Comparison of ENCODE assay signal across 21 mouse cellular contexts in genomic region chr14:101737501-101737900, GRCm38 (mm10). TPM values are rescaled to one million over a fixed set of nuclear protein-coding genes. Genes with fewer than 3 reads are reported as not detected.
DNase-seq lines count a peak whose midpoint lies in the region.
"Had no signal": no experiment of that assay in that cellular context is flagged by ENCODE, and none has a peak within 500 bp of the region (broad histone marks: within the 10 kb centered on the region; RNA-seq: fewer than 3 reads in every experiment).

No protein-coding gene starts in this region.

- intact Hi-C loops in left cerebral cortex, postnatal 4 days (cut with DNase I): no loop called here

- peak; percentile 30 for DNase-seq in ES-CJ7 (ENCODE audit: low read depth, low spot score)
- DNase-seq in R1 (ENCODE audit: low read depth, low spot score): peak; percentile 87
- peak; percentile 75 for DNase-seq in ZHBTc4 (ENCODE audit: low read depth, low spot score)
- no peak for DNase-seq in left cerebral cortex, postnatal 4 days
- DNase-seq in lung, adult 18-20 months: no peak
- DNase-seq in adrenal gland, postnatal 25 days: no peak
- DNase-seq: adrenal gland, adult 2 months; adrenal gland, adult 8-10 months; adrenal gland, postnatal 10 days; adrenal gland, postnatal 14 days; adrenal gland, postnatal 36 days; B cell, adult 2 months; cerebellum, adult 11 months; cerebellum, adult 11-12 months; cerebellum, adult 18-20 months; cerebellum, adult 2 months; cerebellum, adult 8-10 months; cerebellum, adult 9-10 months; cerebellum, adult 9-11 months had no signal

RNA-seq across cellular contexts. Expression of gene Lmo7, which starts 7.7 kb away (rescaled TPM):
- 10 to 100 TPM; 90.3 to 97.8 TPM for total RNA-seq in left cerebral cortex, postnatal 4 days (2021)
- 15.1 and 15.3 TPM in 2 replicates for total RNA-seq in adrenal gland, postnatal 25 days (2021)
- total RNA-seq: MEL had no signal

RNA-seq across cellular contexts. Expression of gene Gm9922, which starts 7.9 kb away (rescaled TPM):
- 1 to 10 TPM in 1 of 2 experiments, not detected in 1; 1.0 TPM for total RNA-seq in left cerebral cortex, postnatal 4 days (2021)
- 2.6 and 4.3 TPM in 2 replicates for total RNA-seq in adrenal gland, postnatal 25 days (2021)
- total RNA-seq: G1E, MEL had no signal

Comparison
In these comparisons a context has a peak if more than half of its experiments do, and no peak if none do; other contexts are left out.
1. DNase-seq: peak in ES-CJ7 (single experiment), R1 (single experiment) and ZHBTc4 (single experiment); none in left cerebral cortex, postnatal 4 days (single experiment), lung, adult 18-20 months (0 of 2) and adrenal gland, postnatal 25 days (single experiment).